Mouse (Mus musculus): ENCODE measurements around the gene Gm20388.

Gm20388 gene

GRCm38 (mm10) chr8:121850436-121850820 lies 1939.8 kb downstream of the Gm20388 start:
- no peak for DNase-seq

GRCm38 (mm10) chr8:121850821-121851470 lies 1940.3 kb downstream of the Gm20388 start:
- DNase-seq, result peak; percentile 99 to 100

GRCm38 (mm10) chr8:121851716-121852115 lies 1941.1 kb downstream of the Gm20388 start:
- DNase-seq, result no peak

GRCm38 (mm10) chr8:121852464-121852863 lies 1941.8 kb downstream of the Gm20388 start:
- DNase-seq, result no peak

- no peak for DNase-seq
These were observed 1942.9 kb downstream of the Gm20388 start for GRCm38 (mm10) chr8:121853586-121853985.

- no peak for DNase-seq
These were observed 1945.6 kb downstream of the Gm20388 start for GRCm38 (mm10) chr8:121856071-121856746.

- peak; percentile 90 to 95 for DNase-seq
These were observed 1946.7 kb downstream of the Gm20388 start for GRCm38 (mm10) chr8:121857331-121857730.

GRCm38 (mm10) chr8:121857747-121858146 lies 1947.1 kb downstream of the Gm20388 start:
- DNase-seq, result no peak

GRCm38 (mm10) chr8:121861276-121861675 lies 1950.6 kb downstream of the Gm20388 start:
- peak in 1 of 2 experiments; percentile 37 for DNase-seq

- peak; percentile 72 to 77 for DNase-seq
These were observed 1951.3 kb downstream of the Gm20388 start for GRCm38 (mm10) chr8:121861806-121862548.

GRCm38 (mm10) chr8:121865356-121865755 lies 1954.7 kb downstream of the Gm20388 start:
- DNase-seq, result no peak

- no peak for DNase-seq
These were observed 1957.6 kb downstream of the Gm20388 start for GRCm38 (mm10) chr8:121868196-121868595.

- no peak for DNase-seq
These were observed 1958.3 kb downstream of the Gm20388 start for GRCm38 (mm10) chr8:121868896-121869295.

GRCm38 (mm10) chr8:121870190-121870589 lies 1959.5 kb downstream of the Gm20388 start:
- DNase-seq, result no peak

- peak in 1 of 2 experiments; percentile 40 for DNase-seq
These were observed 1961.3 kb downstream of the Gm20388 start for GRCm38 (mm10) chr8:121871833-121872440.

- DNase-seq, result no peak
These were observed 1963.4 kb downstream of the Gm20388 start for GRCm38 (mm10) chr8:121874031-121874430.

GRCm38 (mm10) chr8:121875045-121875444 lies 1964.4 kb downstream of the Gm20388 start:
- no peak for DNase-seq

GRCm38 (mm10) chr8:121875517-121875916 lies 1964.9 kb downstream of the Gm20388 start:
- DNase-seq, result no peak

GRCm38 (mm10) chr8:121877212-121877611 lies 1966.6 kb downstream of the Gm20388 start:
- DNase-seq, result no peak

GRCm38 (mm10) chr8:121877828-121878480 lies 1967.3 kb downstream of the Gm20388 start:
- no peak for DNase-seq

GRCm38 (mm10) chr8:121879712-121880111 lies 1969.1 kb downstream of the Gm20388 start:
- no peak for DNase-seq

GRCm38 (mm10) chr8:121880818-121881217 lies 1970.2 kb downstream of the Gm20388 start:
- no peak for DNase-seq

- no peak for DNase-seq
These were observed 1971.3 kb downstream of the Gm20388 start for GRCm38 (mm10) chr8:121881921-121882320.
